Mouse (Mus musculus) stomach, postnatal 0 days (tissue): ENCODE data around the gene Cd274. TPM values are rescaled to one million over a fixed set of nuclear protein-coding genes. Genes with fewer than 3 reads are reported as not detected.

Experiments used
- ATAC-seq: fragments of 200-750 bp; cut with Nextera tagmentation; 2 replicates; pipeline ENCODE4 v1.8.0; 2017; ENCODE audit not compliant: low FRiP score, low TSS enrichment
- DNase-seq: peaks from one replicate; pipeline ENCODE4 v3.0.0-alpha.2; 2016; ENCODE audit warnings: low spot score
- H3K27ac ChIP-seq: fragments of 300-500 bp; sonication (generic); replicated peaks from 2 replicates; pipeline ENCODE4 v1.5.1; 2014; ENCODE audit warnings: mild to moderate bottlenecking, control low read depth
- H3K27me3 ChIP-seq: fragments of 300-500 bp; sonication (generic); 2 replicates; pipeline ENCODE4 v1.6.1; 2014; ENCODE audit warnings: low read length; ENCODE audit not compliant: control insufficient read depth, insufficient read depth
- H3K36me3 ChIP-seq: fragments of 300-500 bp; sonication (generic); 2 replicates; pipeline ENCODE4 v1.6.1; 2014; ENCODE audit warnings: low read length, mixed read lengths; ENCODE audit not compliant: control insufficient read depth, insufficient read depth
- H3K4me1 ChIP-seq: fragments of 300-500 bp; sonication (generic); replicated peaks from 2 replicates; pipeline ENCODE4 v1.6.1; 2014; ENCODE audit warnings: antibody characterized with exemption; ENCODE audit not compliant: control insufficient read depth, insufficient read depth
- H3K4me2 ChIP-seq: fragments of 300-500 bp; sonication (generic); replicated peaks from 2 replicates; pipeline ENCODE4 v1.6.1; 2014; ENCODE audit warnings: low read depth, mild to moderate bottlenecking, control low read depth, moderate library complexity
- H3K4me3 ChIP-seq: fragments of 300-500 bp; sonication (generic); 2 replicates; pipeline ENCODE4 v1.5.1; 2014; ENCODE audit warnings: low read depth, low read length, control low read depth
- H3K9ac ChIP-seq: fragments of 300-500 bp; sonication (generic); 2 replicates; pipeline ENCODE4 v1.6.1; 2014; ENCODE audit warnings: mild to moderate bottlenecking, low read length, control low read depth, mixed read lengths
- H3K9me3 ChIP-seq: fragments of 300-500 bp; sonication (generic); 2 replicates; pipeline ENCODE4 v1.6.1; 2016; ENCODE audit warnings: low read length; ENCODE audit not compliant: control insufficient read depth
- CTCF ChIP-seq: IDR thresholded peaks from 2 replicates; pipeline ENCODE4 v1.5.1; 2016; ENCODE audit warnings: antibody characterized with exemption, low read depth, mild to moderate bottlenecking, moderate library complexity
- EP300 ChIP-seq: optimal IDR thresholded peaks from 2 replicates; pipeline ENCODE3; 2016; ENCODE audit warnings: antibody characterized with exemption
- WGBS: fragments of 180-500 bp; shearing (Covaris S2); extraction: QIAGEN DNeasy Blood & Tissue Kit; methylation state at CpG from one replicate; pipeline ENCODE4 v1.1.7; 2014; 5-methylcytosine and 5-hydroxymethylcytosine counted together
- polyA plus RNA-seq: library from polyadenylated mRNA; unstranded; fragments of >200 nt; fragmentation: Nextera tagmentation; extraction: Ambion mirVana; gene quantifications from 2 replicates; pipeline ENCODE4 v1.2.1, GENCODE M21; 2015

Gene Cd274
- polyA plus RNA-seq, 1 experiment from 2014 or later: 0.08 TPM

- H3K27me3 ChIP-seq: no peaks in the 10 kb centered on the region
- H3K27ac ChIP-seq: peak overlapping the region; percentile 71
- DNase-seq (no peak), ATAC-seq (no peak)
- peak overlapping the region; percentile 76 for H3K4me2 ChIP-seq
- no peaks in the 10 kb centered on the region for H3K36me3 ChIP-seq
- 46% methylated on average over 20 of the region's 20 CpGs for WGBS
- peak overlapping the region; percentile 63 for H3K9ac ChIP-seq
- no peaks in the 10 kb centered on the region for H3K9me3 ChIP-seq
- TF ChIP-seq EP300: no peak
- TF ChIP-seq CTCF: no peak
- peak overlapping the region; percentile 62 for H3K4me3 ChIP-seq
- no peaks in the 10 kb centered on the region; the same call in 1 of the 2 replicates for H3K4me1 ChIP-seq
Observed at GRCm38 (mm10) chr19:29366226-29366968, 858 bp upstream of the Cd274 start.

- H3K27me3 ChIP-seq: no peaks in the 10 kb centered on the region
- WGBS: 87% methylated on average over 2 of the region's 2 CpGs
- no peaks in the 10 kb centered on the region for H3K4me1 ChIP-seq
- no peak overlapping the region for H3K4me2 ChIP-seq
- no peaks in the 10 kb centered on the region for H3K9me3 ChIP-seq
- no peak overlapping the region for H3K4me3 ChIP-seq
- no peak overlapping the region for H3K9ac ChIP-seq
- TF ChIP-seq CTCF (no peak), EP300 (no peak)
- no peak for DNase-seq
- ATAC-seq: no peak
- H3K36me3 ChIP-seq: no peaks in the 10 kb centered on the region
- H3K27ac ChIP-seq: no peak overlapping the region
Observed at GRCm38 (mm10) chr19:29368041-29368440, 786 bp downstream of the Cd274 start.

- ATAC-seq: no peak
- DNase-seq: no peak
- H3K27ac ChIP-seq: no peak overlapping the region
- no peak overlapping the region for H3K4me3 ChIP-seq
- H3K9ac ChIP-seq: no peak overlapping the region
- H3K4me1 ChIP-seq: no peaks in the 10 kb centered on the region
- H3K4me2 ChIP-seq: no peak overlapping the region
- H3K9me3 ChIP-seq: no peaks in the 10 kb centered on the region
- H3K36me3 ChIP-seq: no peaks in the 10 kb centered on the region
- WGBS: 85% methylated on average over 3 of the region's 3 CpGs
- H3K27me3 ChIP-seq: no peaks in the 10 kb centered on the region
- no peak for TF ChIP-seq EP300
- no peak for TF ChIP-seq CTCF
Observed at GRCm38 (mm10) chr19:29368671-29369309, 1.5 kb downstream of the Cd274 start.

- Histone ChIP-seq H3K4me2 (no peak overlapping the region), H3K27ac (no peak overlapping the region), H3K9me3 (no peaks in the 10 kb centered on the region), H3K4me3 (no peak overlapping the region), H3K4me1 (no peaks in the 10 kb centered on the region), H3K9ac (no peak overlapping the region), H3K36me3 (no peaks in the 10 kb centered on the region), H3K27me3 (no peaks in the 10 kb centered on the region)
- 67% methylated on average over 12 of the region's 12 CpGs for WGBS
- TF ChIP-seq EP300 (no peak), CTCF (no peak)
- DNase-seq (no peak), ATAC-seq (no peak)
Observed at GRCm38 (mm10) chr19:29370112-29370511, 2.9 kb downstream of the Cd274 start.

- WGBS: 78% methylated on average over 7 of the region's 7 CpGs
- ATAC-seq (no peak), DNase-seq (no peak)
- no peak overlapping the region for H3K4me3 ChIP-seq
- no peaks in the 10 kb centered on the region for H3K9me3 ChIP-seq
- H3K36me3 ChIP-seq: no peaks in the 10 kb centered on the region; the same call in 1 of the 2 replicates
- no peak overlapping the region for H3K27ac ChIP-seq
- no peak overlapping the region for H3K4me2 ChIP-seq
- no peak overlapping the region for H3K9ac ChIP-seq
- no peaks in the 10 kb centered on the region for H3K27me3 ChIP-seq
- TF ChIP-seq CTCF (no peak), EP300 (no peak)
- H3K4me1 ChIP-seq: no peaks in the 10 kb centered on the region
Observed at GRCm38 (mm10) chr19:29370545-29371283, 3.5 kb downstream of the Cd274 start.
